Mouse (Mus musculus) right cerebral cortex, postnatal 25 days (tissue): ENCODE data around the gene Tmem205.

ENCODE experiments used
- DNase-seq: peaks from one replicate; pipeline ENCODE4 v3.0.0; 2022

Gene Tmem205

DNA sequence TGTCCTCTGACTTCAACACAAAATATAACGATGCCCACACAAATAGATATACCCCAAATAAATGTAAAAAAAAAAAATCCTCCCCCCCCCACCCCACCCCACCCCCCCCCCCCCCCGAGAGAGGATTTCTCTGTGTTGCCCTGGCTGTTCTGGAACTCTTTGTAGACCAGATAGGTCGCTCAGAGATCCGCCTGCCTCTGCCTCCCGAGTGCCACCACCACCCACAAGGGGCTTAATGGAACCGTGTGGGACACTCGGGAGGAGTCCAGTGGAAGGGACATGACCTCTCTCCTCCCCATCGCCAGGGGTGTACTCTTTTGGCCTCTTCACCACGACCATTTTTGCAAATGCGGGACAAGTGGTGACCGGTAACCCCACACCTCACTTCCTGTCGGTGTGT lies 15.7 kb upstream of the Tmem205 start:
- DNase-seq = no peak

DNA sequence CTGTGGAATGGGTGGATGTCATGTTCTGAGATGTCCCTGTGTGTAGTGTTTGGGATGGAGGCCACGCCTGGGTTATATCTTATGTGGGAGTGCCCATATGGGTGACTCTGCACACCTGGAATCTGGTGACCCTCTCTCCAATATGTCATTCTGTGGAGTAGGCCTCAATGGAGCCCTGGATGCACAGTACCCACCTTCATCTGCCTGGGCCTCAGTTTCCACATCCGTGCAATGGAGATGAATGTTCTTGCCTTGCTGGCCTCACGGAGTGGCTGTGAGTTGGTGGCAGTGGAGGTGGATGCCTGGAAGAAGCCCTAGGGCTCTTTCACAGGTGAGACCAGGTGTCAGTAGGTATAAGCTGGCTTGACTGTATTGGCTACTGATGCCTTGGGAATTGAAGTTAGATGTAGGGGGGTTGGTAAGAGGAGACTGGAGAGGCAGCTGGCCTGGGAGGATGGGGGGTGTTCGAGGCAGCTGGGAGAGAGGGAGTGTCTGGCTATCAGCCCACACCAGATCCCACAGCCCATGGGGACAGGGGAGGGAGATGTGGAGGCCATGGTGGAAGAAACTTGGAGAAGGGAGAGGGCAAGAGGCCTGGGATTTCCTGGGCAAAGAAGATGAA lies 11.0 kb upstream of the Tmem205 start:
- DNase-seq = no peak

DNA sequence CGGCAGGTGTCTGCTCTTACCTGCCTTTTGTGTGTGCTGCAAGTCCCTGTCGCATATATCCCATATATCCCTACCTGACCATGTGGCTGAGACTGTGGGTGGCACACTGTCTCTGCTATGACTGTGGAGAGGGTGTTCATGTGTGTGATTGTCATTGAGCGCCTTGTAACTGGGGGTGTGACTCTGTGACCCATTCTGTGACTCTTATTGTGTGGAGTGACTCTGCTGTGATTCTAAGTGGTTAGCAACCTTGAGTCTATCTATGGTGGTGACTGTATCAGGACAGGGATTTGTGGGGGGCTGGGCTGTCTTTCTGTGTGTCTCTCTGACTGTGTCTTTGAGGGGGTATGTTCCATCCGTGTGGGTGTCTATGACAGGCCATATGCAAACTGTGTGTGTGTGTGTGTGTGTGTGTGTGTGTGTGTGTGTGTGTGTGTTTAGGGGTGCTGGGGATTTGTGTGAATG lies 10.4 kb upstream of the Tmem205 start:
- no peak for DNase-seq

DNA sequence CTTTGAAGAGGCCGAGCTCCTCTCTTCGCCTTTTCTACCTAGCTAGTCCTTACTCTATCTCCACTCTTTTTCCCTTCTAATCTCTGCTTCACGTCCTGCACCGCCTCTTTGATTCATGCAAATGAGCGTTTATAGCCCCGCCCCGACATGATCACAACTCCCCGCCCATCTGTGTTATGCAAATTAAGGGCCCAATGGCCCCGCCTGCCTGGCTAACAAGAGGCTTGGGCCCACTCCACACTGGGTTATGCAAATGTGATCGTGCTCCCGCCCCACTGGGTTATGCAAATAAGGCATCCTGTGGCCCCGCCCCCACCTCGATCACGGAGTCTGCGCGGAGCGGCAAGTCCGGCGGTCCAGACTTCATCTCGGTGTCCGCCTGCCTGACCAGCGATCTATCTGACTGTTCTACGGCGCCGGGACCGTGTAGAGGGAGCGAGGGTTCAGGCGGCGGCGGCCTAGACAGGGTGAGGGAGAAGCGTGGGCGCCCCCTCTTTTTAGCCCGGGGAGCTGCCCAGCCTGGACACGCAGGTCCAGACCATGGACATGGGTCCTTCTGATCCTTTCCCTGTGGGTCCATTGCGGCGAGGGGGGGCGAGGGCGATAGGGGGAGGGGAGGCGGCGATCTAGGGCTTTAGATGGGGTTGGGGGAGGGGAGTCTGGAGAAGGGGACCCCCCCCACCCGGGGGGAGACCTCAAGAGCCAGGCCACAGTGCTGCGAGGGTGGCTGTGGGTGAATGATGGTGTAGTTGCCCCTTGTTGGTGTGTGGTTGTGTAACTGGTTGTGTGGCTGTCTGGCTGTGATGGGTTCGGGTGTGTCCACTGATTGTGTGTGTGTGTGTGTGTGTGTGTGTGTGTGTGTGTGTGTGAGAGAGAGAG lies 9.6 kb upstream of the Tmem205 start, which contains the start of gene Plppr2:
Plppr2 (plus strand) TSS at position 342 of the 879 bp plus-strand sequence.
- peak; percentile 97 for DNase-seq

DNA sequence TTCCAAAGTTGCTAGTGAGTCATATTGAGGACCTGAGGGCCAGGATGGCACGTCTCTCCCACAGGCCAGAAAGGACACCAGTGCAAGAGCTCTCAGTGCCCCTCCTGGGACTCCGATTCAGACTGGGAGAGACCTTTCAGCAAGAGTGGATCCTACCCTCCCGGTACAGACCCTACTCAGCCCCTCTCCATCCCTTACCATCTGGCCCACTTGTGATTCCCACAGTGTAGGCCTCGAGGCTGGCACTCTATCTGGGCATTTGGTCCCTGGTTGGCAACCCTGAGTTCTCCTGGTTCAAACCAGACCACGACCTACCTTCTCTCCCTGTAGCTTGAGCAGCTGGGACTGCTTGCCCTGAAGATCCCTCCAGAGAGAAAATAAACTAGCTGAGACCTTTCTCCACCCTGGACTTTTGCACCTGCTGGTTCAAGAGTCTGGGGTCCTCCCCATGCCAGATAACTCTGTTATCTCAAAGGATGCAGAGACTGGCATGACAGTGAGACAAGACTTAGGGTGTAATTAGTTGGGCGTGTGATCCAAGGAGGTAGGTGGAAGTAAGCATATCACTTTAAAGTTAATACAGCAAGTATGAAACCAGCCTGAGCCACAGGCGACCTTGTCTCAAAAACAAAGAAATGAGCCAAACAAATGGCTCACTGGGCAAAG lies 8.2 kb upstream of the Tmem205 start:
- no peak for DNase-seq

DNA sequence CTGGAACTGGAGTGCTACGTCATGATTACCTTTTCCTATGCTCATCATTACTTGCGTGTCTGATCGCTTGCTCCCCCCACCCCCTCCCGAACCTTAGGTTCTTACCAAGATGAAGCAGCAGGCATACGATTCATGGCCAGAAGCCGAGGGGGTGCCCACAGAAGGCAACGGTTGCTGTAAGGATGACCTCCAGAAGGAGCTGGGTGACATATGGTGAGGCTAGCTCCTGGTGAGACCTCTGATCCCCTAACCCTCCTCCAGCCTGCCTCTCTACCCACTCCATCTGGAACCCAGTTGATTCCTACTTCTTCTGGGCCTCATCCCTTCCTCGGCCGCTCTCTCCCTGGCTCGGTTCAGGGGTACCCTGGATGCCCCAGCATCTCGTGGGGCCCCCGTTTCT lies 6.7 kb upstream of the Tmem205 start:
- DNase-seq = no peak

DNA sequence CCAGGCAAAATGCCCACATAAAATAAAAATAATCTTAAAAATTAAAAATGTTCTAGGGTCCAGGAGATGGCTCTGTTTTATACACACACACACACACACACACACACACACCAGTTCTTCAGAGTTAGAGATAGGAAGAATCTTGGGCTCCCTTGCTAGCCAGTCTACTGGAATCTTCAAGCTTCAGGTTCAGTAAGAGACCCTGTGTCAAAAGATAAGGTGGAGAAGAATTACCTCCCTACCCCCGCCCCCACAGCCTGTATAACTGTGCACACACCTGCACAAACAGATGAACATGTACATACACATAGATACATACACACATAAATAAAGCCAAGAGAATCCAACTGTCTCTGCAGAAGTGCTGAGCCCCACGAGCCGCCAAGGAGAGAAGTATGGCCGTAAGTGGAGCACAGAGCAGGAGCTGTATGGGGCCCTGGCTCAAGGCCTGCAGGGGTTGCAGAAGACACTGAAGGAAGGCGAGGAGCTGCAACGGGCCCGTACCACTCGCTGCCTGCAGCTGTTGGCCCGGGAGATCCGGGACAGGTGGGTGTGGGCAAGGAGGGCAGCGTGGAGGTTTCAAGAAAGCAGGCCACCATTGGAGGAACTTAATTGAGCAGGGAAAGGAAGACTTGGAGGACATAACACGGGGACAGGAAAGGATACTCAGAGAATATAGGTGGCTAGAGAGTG lies 5.2 kb upstream of the Tmem205 start:
- no peak for DNase-seq

DNA sequence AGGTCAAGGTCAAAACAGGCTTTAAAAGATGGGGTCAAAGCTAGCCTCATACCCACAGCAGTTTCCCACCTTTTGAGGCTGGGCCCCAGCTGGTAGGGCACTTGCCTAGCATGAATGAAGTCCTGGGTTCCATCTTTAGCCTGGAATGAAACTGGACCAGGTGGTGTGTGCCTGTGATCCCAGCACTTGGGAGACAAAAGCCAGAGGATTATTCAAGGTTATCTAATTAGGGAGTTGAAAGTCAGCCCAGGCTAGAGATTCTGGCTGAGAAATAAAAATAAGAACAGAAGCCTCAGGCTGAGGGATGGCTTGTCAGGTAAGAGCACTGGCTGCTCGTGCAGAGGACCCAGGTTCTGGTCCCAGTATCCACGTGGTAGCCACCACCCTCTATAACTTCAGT lies 4.7 kb upstream of the Tmem205 start:
- DNase-seq = no peak

DNA sequence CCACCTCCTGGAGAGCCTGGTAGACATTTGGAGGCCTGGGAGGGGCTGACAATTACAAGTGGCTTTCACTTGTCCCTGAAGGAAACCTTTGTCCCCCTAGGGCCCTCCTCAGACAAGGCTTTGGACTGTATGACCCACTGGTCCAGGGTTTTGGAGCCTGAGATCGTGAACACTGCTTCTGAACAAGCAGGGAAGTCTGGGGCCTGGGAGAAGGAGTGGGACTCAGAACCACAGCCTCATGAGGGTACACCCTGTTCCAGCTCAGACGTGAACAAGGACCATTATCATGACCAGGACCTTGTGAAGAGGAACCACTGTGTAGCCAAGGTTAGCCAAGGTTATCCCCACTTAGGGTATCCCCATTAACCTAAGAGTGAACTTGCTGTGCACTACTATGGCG lies 1.9 kb upstream of the Tmem205 start:
- no peak for DNase-seq

DNA sequence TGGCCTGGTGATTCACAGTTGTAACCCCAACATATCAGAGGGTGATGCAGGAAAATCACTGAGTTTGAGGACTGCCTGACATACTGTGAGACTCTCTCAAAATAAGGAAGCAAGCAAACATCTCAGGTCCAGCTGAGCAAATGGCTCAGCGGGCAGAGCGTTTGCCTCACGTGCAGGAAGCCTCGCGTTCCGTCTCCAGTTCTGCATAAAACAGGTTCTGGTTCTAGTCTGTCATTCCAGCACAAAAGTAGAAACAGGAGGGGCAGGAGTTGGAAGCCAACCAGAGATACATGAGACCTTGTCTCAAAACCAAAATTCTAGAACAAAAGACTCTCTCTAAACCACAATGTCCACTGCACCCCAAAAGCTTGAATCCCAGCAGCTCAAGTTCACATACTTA lies 572 bp downstream of the Tmem205 start:
- no peak for DNase-seq

DNA sequence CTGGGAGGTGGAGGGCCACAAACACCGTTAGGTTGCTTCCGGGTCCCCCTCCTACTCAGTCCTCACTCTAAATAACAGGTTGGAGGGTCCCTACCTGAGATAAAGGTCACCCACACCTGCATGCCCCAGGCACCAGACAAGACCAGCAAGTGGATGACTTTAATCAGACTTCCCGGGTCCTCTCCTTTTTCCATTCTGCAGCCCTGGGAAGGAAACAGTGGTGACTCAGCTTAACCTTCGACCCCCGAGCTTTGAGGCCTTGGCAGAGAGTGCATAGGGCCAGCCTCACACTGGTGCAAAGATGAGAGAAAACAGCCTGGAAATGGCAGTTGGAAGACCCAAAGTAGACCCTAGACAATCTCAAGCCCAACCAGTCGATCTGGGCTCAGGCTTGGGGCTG lies 1.2 kb downstream of the Tmem205 start:
- no peak for DNase-seq

DNA sequence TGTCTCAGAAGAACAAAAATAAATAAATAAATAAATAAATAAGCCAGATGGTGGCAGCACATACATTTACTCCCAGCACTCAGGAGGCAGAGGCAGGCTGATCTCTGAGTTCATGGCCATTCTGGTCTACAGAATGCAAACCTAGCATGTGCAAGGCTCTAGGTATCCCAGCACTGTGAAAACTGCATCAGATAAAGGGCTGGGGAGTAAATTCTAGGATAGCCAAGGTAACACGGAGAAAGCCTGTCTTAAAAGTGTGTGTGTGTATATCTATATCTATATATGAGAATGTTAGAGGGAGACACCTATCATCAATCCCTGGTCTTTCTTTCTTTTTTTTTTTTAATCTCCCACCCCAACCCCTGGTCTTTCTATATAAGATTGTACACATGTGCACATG lies 1.9 kb downstream of the Tmem205 start:
- DNase-seq = no peak

DNA sequence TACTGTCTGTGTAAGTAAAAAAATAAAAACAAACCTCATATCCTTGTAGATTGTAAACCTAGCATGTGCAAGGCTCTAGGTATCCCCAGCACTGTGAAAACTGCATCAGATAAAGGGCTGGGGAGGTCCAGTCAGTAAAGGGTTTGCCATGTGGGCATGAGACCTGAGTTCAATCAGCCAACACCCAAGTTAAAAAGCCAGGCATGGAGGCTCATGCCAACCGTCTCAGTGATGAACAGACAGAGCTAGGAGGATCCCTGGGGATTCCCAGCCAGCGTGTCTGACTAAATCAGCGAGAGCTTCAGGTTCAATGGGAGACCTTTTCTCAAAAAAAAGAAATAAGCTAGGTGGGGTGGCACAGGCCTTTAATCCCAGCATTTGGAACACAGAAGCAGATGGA lies 2.3 kb downstream of the Tmem205 start:
- DNase-seq = no peak

DNA sequence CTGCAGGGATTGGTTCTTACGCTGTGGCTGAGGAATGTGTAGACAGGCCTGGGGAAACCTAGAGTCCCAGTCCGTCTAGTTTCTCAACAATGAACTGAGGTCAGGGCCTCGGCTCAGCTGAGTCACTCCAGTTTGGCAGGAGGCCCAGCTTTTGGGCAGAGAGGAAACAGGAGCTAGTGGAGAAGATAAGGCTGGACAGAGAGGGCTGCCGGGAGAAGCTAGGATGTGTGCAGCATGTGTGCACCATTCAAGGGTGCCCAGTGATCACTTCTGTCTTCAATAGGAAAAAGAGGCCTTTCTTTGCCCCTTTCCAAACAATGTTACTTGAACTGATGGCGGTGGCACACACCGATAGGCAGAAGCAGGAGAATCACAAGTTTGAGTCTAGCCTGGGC lies 3.3 kb downstream of the Tmem205 start:
- DNase-seq = no peak

DNA sequence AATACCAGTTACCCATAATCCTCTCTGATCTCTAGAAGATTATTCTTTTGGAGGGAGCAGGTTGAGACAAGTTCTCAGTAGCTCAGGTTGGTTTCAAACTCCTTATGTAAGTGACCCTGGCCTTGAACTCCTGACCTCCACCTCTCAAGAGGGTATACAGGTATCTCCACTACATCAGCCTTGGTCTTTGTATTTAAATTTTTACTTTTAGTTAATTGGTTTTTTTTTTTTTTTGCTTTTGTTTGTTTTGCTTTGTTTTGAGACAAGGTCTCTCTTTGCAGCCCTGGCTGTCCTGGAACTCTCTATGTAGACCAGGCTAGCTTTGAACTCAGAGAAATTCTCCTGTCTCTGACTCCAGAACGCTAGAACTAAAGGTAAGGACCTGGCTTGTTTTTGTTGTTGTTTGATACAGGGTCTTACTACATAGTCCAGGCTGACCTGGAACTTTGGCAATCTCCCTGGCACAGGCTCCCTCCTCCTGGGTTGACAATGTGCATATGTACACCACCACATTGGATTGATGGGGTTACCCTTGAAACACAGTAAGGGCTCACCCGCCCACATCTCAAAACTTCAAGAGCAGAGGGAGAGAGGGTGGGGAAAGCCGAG lies 3.8 kb downstream of the Tmem205 start:
- DNase-seq = no peak

DNA sequence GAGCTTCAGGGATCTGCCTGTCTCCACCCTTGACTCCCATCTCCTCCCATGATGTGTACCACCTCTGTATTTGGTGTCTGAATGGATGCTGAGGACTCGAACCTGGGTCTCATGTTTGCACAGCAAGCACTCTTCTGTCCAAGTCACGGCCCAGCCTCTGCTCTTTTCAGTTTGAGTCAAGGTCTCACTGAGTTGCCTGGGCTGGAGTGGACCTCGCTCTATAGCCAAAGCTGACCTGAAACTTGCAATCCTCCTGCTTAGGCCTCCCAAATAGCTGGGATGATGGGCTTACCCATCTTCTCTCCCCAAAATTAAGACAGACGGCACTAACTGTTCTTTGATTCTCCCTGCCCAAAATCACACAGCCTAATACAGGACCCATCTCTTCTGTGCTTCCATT lies 4.3 kb downstream of the Tmem205 start:
- DNase-seq = no peak

DNA sequence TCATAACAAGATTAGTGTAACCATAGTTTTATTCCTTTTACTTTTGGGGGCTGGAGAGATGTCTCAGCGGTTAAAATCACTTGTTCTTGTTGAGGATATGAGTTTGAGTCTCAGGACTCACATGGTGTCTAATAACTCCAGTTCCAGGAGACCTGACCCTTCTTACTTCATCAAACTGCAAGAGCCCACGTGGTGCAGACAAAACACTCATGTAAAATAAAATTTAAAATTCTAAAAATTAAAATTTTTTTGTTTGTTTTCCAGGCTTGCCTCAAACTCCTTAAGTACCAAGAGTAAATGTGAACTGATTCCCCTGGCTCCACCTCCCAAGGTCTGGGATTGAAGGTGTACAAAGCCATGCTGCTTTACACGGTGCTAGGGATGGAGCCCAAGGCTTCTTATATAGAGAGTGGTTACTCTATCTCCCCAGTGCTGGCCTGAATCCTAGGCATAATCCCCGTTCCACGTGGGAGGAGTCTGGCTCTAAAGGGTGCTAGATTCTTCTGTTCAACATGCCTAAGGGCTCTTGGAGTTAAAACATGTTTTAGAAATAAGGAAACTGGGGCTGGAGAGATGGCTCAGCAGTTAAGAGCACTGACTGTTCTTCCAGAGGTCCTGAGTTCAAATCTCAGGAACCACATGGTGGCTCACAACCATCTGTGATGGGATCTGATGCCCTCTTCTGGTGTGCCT lies 8.5 kb downstream of the Tmem205 start:
- DNase-seq = peak; percentile 32

DNA sequence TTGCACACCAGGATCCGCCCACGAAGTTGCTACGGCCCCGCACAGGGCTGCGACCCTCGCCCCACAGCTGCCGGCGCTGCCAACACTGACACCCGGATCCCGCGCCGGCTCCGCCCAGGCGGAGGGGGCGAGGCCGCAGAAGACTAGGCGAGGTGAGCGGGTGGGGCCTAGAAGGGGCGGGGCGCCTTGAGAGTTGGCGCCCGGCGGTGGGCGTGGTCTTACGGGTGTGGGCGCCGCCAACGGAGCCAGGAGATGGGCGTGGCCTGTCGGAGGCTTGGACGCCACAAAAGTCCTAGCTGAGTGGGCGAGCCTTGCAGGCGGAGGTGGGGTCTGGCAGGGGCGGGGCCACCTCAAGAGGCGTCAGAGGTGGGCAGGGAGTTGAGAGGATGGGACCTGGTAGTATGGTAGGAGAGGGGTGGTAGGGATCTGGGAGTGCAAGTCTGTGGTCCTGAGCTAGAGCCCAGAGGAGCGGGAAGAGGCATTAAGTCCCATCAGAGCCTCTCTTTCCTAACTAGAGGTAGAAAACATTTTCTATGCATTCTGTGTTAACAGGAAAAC lies 9.2 kb downstream of the Tmem205 start, which contains the start of gene Rab3d:
Rab3d (minus strand) TSS at position 158 of the 558 bp plus-strand sequence.
- DNase-seq = peak; percentile 89

DNA sequence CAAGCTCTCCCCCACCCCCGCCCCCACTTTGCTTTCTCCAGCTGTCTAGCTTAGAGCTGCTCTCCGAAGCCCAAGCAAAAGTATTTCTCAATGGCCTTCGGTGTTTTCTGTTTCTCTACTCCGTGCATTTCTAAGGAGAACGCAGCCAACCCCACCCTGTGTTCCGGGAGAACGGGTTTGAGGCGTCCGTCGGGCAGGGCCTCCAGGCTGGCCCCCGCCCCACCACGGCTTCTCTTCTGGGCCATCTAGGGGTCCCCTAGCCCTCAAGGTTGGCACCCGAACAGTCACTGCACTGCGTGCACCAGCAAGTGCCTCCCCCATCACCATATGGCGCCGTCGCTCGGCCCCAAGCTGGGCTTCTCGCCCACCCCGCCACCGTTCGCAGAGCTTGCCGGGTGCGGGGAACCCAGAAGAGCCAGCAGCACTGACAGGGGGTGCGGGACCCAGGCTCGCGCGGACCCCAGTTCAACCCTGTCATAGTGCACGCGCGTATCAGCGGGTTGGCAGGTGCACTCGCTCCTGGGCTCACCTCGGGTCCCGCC lies 9.8 kb downstream of the Tmem205 start:
- DNase-seq = peak; percentile 87

DNA sequence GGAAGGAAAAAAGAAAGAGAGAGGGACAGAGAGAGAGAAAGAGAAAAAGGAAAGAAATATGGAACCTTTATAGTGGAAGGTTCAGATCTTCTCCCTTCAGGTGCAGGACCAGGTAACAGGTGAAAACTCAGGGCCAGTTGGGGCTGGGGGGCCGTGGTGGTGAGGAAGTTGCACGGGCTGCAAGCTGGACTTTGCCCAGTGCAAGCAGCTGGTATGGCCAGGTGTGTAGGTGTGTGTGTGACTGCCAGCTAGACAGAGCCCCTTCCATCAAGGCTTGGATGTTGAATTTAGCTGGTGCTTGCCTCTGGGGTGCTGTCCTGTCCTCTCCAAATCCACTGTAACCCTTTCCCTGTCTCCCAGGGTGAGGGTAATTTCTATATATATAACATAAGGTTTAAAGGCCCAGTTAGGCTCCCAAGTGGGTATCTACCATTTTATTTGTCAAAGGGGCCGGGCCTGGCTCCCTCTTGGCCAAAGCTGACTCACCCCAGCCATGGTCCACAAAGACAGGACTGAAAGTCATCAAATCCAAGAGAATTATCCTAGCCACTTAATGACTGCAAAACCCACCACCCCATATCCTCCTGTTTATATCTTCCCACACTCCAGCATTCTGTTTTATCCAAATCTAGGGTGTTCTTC lies 10.4 kb downstream of the Tmem205 start:
- DNase-seq = peak; percentile 22
